Mouse (Mus musculus): Measurements from ENCODE around the gene Hist1h3d.

GRCm38 (mm10) chr13:23555839-23556416 is 19.6 kb upstream of the Hist1h3d start:
- TF ChIP-seq MEF2A (IDR thresholded peaks at IDR 0.05; ENCODE audit: extremely low read depth, insufficient replicate concordance, low read depth, low read length, poor library complexity, severe bottlenecking) (no peak), CTCF (IDR thresholded peaks at IDR 0.05 in 2 of 3, conservative IDR thresholded peaks at IDR 0.05 in 1 of 3; ENCODE audit: control insufficient read depth in 1 of 3, insufficient read depth in 1 of 3, low read depth in 2 of 3, low read length in 3 of 3, poor library complexity in 1 of 3, severe bottlenecking in 1 of 3) (no peak)
